Mouse (Mus musculus) retina, postnatal 7 days (tissue): Measurements from ENCODE around the gene Col27a1.

Experiments used
- DNase-seq: peaks from one replicate; pipeline ENCODE4 v3.0.0-alpha.2; 2012; ENCODE audit warnings: low read depth, low spot score

Col27a1 gene

DNA sequence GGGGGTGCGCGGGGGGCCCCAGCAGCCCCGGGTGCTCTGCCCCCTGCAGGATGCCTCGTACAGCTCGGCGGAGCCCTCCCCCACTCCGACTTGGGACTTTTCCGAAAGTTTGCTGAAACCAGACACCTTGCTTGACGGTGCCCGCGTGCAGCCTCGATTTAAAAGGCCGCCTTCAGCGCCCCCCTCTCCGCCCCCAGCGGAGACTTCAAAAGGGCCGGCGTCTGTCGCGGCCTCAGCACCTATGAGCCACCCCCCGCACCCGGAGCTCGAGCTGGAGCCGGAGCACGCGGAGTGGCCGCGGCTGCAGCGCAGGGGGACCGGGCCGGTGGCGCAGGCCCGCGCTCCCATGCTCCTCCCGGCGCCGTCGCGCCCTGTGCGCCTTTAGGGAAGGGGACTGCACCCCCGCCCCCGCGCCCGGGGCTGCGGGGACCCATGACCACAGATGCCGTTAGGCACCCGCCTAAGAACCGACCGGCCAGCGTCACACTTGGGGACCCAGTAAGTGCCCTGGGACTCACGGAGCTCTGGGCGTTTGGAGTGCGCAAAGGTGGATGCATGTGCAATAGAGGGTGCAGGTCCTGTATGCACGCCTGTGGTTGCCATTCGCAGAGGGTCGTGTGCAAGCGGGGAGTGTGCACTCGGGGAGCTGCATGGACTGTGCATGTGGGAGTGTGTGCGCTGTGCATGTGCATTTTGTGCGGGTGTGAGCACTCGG lies at the start of gene Col27a1:
TSS of gene Col27a1 (plus strand) at position 98 of the 715 bp plus-strand sequence.
- DNase-seq = no peak

DNA sequence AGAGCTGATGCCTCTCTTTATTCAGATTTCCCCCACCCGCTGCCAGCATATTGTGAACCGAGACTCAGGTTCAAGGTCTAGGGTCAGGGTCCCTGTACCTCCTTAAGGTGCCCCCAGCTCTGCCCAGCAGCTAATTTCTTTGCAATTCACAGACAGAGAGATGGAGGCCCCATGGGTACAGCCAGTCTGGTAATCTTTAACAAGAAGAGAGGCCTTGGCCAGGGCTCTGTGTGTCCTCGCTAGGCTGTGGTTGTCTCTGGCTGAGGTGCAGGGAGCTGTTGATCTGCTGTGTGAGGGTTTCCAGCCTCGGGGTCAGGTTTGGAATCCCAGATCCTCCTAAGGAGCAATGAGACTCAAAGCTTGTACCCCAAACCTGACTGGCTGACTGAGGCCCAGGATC lies 48.2 kb upstream of the Col27a1 start:
- DNase-seq = no peak

DNA sequence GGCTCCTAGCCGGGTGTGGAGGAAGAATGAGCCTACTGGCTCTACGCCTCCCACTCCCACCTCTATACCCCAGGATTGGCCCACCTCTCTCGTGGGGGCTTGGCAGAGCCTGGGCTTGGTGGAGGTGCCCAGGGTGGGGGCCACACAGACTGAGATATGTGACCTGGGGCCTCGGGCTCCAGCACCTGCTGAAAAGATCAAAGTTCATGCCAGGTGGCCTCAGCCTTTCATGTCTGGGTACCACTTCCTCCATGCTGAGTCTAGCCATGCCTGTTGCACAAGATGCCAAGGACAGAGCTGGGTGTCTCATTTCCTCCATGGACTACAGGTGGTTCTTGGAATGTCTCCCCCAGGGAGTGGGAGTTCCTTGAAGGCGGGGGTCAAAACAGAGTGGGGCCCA lies 47.5 kb upstream of the Col27a1 start:
- DNase-seq = no peak

DNA sequence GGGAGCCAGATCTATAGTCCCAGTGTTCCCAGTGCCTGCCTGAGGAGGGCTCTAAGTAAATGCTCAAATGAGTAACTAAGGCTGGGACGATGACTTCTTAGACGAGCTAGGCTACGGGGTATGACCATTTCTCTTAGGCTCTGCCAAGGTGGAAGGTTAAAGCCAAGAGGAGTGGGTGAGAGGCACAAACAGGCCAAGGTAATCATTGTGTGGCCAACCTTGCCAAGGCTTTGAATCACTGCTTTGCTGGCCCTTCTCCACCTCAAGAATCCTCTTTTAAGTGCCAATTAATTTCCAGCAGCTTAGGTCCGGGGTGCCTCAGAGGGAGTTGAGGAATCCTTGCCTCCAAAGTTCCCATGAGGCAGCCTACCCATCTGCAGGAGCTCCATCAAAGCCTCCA lies 43.7 kb upstream of the Col27a1 start:
- no peak for DNase-seq

DNA sequence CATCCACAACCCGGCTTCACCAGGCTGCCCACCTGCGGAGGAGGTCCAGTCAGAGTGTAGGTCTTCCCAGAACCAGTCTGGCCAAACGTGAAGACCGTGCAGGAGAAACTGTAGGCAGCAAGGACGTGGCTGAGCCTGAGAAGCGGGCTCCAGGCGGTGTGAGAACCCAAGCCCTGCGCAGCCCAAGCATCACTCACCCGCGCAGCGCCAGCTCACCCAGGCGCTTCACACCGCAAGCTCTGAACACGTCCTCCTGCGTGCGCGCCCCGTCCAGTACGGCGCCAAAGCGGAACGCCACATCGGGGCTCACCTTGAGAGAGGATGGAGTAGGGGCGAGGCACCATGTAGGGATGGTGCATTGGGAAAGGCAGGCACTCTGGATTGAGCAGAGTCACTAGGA lies 42.7 kb upstream of the Col27a1 start:
- DNase-seq = no peak

DNA sequence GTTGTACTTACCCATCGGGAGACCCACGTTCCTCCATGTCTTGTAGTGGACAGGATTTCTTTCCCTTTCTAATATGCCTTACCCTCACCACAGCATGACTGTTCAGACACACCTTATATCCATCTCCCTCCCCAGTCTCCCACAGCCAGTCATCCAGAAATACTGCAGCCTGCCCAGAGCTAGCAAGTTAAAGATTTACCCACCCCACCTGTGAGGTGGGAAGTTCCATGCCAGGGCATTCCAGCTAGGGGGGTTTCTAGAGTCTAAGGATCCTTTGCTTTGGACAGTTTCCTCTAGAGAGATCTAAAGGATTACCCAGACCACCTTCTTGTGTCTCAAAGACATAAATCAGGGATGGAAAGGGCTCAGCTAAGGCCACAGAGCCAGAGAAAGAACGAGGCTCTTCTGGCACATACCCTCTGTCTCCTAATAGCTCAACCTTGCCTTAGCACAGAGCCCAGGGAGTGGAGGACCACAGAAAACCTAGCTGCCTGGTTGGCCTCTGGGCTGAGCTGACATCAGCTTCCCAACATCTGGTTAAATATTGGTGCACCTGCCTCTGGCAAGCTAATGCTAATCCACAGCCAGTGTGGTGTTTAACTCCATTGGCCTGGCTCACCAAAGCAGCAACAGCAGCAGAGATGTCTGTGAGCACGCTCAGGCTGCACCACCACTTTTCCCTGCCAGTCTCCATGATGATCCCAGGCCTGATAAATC lies 41.7 kb upstream of the Col27a1 start, which contains the start of gene Kif12:
TSS of gene Kif12 (minus strand) at position 163 of the 717 bp plus-strand sequence.
- DNase-seq = no peak

DNA sequence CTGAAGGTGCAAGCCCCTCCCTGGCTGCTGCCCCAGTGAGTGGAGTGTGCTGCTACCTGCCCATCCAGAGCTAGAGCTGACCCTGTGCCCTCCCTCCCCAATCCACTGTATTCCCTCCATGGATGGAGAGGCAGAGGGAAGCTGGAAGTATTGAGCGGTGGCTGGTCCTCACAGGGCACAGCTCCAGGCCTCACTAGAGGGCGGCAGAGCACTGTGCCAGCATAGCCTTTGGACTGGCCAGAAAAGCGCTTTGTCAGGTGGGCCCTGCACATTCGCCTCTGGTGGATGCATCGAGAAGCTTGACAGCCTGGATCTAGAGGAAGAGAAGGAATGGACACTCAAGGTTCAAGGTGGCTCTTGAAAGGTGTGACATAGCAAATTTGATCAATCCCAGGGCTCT lies 32.2 kb upstream of the Col27a1 start:
- peak; percentile 42 for DNase-seq

DNA sequence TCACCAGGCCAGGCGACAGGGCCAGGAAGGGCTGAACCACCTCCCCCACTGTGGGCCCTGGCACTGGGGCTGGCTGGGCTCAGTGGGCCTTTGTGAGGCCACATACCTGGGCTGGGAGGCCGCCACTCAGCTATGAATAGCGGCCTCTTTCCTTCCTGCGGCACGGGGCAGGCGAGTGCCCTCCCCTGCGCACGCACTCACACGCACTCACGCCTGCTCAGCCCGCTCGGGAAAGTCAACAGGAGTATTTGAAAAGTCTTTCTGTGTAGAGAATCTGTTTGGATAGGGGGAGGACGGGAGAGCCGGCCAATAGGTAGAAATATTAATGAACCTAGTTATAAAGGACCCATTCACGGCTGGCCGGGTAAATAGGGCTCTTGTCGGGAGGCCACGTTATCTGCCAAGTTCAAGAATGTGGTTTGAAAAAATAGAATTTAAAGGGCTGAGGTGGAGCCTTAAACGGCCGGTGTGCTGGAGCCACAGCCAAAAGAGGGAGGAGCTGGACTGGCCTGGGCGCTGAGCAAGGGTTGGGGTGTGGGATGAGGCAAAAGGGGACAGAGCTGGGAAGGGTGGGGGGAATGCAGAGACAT lies 27.4 kb upstream of the Col27a1 start:
- DNase-seq = no peak

DNA sequence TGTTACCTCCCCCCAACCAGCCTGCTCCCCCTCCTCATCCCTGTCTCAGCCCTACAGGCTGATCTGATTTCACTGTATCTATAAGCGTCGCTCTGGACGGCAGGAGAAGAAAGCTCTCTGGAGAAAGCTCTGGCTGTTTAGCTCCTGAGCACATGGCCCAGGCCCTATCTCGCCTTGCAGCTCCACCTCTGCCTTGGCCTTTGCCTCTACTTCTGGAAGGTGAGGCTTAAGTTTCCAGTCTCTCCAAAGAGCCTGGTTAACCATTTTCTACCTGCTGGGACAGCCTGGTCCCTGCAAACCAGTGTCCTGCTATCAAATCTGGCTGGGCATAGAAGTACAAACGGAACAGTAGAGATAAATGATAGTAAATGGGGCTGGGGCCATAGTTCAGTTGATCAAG lies 22.2 kb upstream of the Col27a1 start:
- DNase-seq = no peak

DNA sequence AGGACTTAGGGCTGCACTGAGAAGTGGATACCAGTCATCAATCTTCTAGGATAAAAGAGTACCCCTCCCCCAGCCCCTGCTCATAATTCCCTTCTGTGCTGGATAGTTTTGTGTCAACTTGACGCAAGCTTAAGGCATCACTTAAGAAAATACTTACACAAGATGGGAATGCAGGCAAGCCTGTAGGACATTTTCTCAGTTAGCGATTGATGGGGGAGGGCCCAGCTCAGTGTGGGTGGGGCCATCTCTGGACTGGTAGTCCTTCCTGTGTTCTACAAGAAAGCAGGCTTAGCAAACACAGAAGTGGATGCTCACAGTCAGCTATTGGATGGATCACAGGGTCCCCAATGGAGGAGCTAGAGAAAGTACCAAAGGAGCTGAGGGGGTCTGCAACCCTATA lies 19.4 kb upstream of the Col27a1 start:
- DNase-seq = no peak

DNA sequence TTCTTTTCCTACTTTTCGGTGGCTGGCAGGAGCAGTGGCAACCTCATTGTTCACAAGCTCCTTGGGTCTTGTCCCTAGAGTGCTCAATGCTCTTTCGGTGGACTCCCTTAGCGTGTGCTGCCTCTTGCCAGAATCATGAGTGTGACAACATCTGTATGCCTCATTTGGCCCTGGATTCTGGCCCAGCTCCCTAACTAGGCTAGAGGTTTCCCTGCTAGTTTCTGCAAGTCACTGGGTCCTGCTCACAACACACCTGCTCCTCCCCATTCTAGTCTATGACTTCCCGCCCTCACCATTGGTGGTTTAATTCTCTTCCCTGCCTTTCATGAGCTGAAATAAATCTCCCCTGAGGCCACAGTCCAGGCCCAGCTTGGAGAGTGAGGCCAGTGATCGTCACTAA lies 14.4 kb upstream of the Col27a1 start:
- no peak for DNase-seq

DNA sequence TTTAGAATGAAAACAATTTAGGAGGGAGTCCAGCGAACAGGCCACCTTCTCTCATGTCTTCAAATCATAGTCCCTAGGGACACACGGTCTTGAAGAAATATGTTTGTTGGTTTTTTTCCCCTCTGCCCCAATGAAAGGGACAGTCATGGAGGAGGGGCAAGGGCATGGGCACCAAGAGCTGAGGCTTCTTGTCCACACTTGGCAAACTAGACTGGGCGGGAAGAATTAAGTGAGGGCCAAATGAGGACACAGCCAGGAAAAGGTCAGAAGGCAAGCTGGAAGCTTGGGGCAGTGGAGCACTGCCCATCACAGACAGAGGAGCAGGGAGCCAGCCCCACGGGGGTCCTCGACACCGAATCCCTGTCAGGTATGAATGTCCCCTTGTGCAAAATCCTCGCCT lies 9.9 kb upstream of the Col27a1 start:
- no peak for DNase-seq

DNA sequence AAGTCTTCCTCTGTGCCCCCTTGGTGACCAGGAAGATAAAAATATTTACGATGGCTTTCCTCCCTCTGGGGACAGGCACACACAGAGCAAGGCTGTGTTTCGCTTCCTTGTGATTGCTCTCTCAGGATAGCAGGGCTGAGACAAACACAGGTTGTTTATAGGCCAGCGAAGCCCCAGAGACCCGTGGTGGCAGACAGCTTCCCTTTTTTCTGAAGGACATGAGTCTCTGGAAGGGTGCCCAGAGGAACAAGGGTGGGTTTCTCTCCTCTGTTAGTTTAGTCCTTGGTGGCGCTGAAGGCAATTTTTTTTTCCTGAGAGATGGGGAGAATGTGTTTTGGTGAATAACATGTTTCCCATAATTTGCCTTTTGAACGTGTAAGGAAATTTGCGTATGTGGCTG lies 8.2 kb upstream of the Col27a1 start:
- DNase-seq = no peak

DNA sequence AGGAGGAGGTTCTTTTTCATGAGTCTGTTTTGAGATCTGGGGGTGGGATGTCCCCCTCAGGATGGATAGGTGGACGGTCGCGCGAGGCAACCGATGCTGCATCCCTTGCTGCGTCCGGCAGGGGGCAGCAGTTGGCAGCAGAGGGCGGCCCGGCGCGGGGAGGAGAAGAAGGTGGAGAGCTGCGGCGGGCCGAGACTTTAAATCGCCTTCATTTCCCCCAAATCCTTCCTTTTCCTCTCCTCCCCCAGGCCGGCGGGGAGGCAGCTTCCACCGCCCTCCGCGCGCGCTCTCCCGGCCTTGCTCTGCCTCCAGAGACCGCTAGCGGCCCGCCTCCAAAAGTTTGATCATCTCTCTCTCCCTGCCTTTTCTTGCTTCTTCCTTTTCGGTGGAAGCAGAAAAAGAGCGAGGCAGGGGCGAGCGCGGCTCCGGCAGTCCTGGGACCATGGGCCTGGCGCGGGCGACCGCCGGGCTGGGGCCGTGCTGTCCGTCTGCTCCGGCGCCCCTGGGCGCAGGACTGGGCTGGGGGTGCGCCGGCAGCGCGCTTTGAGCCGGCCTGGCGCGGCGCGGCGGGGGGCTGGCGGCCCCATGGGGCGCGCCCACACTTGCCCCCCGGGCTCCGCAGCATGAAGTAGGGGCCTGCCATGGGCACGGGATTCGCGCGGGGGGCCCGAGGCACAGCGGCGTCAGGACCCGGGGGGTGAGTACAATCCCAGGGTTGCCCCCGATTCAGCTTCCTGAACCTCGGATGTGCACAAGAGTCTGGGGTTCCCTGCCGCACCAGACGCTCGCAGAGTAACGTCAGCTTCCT lies 1.6 kb downstream of the Col27a1 start:
- peak; percentile 48 for DNase-seq

DNA sequence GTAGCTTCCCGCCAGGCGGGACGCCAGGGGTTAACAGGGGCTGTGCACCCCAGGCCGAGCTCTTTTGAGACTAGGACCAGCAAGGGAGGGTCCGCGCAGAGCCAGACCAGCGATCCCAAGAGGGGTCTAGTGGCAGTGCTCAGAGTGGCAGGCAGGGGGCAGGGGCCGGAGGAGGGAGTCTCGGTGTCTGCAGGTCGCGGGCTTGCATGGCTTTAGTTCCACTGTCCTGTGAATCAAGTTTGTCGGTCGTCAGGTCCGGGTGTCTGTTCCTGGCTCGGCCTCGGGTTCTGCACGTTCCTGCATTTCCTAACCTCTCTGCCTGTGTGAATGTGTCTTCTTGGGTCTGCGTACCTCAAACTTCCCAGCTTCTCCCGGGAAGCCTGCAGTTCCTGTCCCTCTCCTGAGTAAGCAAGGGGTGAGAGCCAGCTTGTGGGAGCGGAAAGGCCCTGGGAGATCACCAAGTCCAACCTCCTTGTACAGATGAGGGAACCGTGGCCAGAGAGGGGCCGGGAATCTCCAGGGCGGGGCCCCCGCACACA lies 2.3 kb downstream of the Col27a1 start:
- DNase-seq = no peak

DNA sequence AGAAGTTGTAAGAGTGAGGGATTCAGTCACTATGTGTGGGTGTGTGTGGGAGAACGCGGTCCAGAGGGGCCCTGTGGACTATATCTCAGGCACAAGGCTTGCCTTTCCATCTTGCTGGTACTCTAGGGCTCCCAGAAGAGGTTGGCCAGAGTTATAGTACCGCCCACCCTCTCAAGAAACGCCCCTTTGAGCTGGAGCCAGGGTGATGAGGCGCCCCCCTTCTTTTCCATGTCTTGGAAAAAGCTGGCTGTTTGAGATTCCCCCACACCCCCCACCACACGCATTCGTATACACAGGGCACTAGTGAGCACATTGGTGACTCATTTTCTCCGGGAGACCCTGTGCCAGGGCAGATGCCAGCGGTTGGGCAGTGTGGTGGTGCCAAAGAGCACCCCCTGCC lies 2.8 kb downstream of the Col27a1 start:
- no peak for DNase-seq

DNA sequence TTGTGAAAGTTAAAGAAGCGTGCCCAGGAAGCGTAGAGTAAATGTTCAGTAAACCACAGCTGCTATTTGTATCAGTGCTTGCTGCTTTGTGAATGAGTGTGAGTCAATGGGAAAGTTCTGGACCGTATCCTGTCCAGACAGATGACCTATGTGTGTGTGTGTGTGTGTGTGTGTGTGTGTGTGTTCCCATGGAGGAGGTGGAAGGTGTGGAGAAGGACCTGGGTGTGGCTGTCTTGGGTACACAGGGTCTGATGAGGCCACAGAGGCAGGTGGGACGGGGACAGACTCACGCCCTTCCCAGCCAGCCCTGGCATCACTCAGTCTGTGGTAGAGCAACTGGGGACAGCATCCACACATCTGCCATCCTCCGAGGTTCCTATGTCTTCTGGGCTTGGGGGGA lies 3.7 kb downstream of the Col27a1 start:
- no peak for DNase-seq

DNA sequence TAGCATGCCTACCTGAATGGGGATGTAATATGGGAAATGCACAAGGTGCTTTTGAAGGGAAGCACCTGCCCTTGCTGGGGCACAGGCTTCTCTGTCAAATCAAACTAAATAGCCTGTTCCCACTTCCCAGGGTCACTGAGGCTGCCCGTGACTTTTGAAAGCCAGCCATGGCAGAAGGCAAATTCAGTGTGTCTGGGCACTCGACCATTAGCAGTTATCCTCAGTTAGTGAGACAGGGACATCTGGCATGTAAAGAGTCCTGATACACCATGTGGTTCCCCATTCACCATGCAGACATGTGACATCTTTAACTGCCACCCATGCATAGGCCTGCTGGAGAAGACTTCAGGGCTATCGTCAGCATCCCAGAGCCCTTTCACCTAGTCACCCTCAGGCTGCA lies 5.3 kb downstream of the Col27a1 start:
- DNase-seq = no peak

DNA sequence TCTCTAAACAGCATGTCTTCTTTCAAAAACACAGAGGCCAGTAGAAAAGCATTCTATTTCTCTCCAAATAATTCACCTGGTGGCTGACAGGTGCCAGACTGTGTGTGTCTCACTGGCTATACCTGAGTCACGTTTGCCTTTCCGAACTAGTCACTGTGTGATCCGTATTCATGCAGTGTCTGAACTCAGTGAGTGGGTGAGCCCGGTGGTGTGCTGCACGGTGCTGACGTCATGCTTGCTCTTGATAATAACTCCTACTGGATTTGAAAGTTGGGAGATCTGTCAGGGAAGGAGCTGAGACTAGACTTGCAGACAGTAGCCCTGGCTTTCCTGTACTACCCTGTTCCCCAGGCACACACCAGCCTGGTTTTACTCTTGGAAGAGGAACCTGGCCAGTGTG lies 5.8 kb downstream of the Col27a1 start:
- no peak for DNase-seq

DNA sequence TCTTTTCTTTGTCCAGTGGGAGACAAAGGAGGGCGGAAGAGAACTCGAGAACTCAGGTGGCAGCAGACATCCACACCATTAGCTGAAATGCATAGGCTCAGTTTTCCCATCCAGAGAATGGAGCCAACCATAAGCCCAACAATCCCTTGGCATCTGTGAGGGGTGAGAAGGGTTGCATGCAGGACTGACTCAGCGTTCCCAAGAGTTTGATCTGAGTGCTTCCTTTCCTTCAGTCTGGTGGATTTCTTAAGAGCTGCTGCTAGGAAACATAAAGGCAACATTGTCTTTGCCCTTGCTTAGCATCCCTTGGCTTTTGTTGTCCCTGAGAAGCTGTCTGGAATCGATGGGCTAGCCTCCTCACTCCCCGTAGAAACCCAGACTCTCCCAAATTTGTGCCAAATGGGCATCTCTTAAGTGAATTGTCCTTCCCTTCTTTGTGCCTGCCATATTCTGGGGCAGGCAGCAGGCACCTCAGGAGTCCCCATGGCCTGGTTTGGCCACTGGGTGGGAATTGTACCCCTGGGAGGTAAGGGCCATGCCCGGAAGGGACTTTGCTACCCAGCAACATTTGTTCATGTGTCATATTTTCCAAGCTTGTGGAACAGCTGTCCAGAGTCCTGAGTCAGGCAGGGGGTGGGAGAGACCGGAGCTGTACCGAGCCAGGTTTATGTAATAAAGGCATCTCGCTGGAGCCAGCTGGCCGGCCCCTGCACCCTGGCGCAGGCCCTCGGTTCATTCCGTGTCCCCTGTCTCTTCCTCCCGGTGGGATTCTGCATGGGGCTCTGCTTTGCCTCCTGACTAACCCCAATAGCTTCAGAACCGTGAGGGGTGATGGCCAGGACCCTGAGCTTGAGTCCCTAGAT lies 7.5 kb downstream of the Col27a1 start:
- no peak for DNase-seq

DNA sequence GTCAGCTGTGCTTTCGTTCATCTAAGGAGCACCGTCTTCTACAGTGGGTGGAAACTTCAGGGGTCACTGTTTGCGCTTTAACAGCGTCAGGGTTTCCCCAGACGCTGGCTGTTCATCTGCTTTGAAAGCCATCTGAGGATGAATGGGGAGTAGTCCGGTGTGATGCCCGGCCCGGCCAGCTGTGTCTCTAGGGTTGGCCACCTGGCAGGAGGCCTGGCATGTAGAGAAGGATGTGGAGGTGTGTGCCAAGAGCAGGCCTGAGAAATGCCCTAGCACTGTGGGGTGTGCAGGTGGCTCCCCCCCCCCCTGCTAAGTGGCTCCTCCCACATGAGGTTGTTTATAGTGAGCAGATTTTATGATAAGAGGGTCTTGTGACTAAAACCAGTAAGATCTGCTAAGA lies 8.4 kb downstream of the Col27a1 start:
- no peak for DNase-seq
